Mouse (Mus musculus): ENCODE data around the gene Krt81.

DNA sequence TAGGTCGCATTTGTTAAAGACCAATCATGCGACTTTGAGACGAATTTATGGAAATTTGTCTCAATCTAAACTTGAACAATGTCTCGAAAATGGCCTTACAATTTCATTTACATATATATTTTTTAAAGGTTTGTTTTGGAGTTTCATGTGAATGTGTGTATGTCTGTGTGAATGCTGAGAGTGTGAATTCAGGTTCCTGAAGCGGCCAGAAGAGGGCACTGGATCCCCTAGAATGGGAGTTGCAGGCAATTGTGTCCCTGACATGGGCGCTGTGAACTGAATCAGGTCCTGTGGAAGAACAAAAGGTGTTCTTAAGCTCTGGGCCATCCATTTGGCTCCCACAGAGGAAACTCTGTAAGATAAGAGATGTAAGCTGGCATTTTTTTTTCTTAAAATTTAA is 7.7 kb downstream of the Krt81 start:
- TF ChIP-seq EP300 (IDR thresholded peaks at IDR 0.05; ENCODE audit: low read depth in 1 of 2, low read length in 2 of 2) (no peak), GATA1 (IDR thresholded peaks at IDR 0.05; ENCODE audit: low read depth, low read length) (no peak), E2F4 (IDR thresholded peaks at IDR 0.05; ENCODE audit: borderline replicate concordance, low read depth, low read length) (no peak), CTCF (IDR thresholded peaks at IDR 0.05 in 2 of 3, conservative IDR thresholded peaks at IDR 0.05 in 1 of 3; ENCODE audit: control insufficient read depth in 1 of 3, insufficient read depth in 1 of 3, low read depth in 2 of 3, low read length in 3 of 3, poor library complexity in 1 of 3, severe bottlenecking in 1 of 3) (peak in 2 of 3 experiments; percentile 9 to 22; a peak in 2 of 6 replicates), POLR2AphosphoS2 (IDR thresholded peaks at IDR 0.05; ENCODE audit: low read length) (no peak), POLR2AphosphoS5 (IDR thresholded peaks at IDR 0.05; ENCODE audit: borderline replicate concordance, low read depth, low read length) (no peak)

Data from MEL (cell line).